8 mouse cellular contexts compared by ENCODE assay signal in genomic region chr4:150569135-150569833, GRCm38 (mm10).
DNase-seq lines count a peak whose midpoint lies in the region; ATAC-seq and TF ChIP-seq lines count a peak whose summit lies in the region.

No protein-coding gene starts in this region.

- H3K4me2 ChIP-seq in heart, embryonic 12.5 days = peak overlapping the region; percentile 87
- H3K4me2 ChIP-seq in kidney, embryonic 16.5 days (replicated peaks; ENCODE audit: low read depth, low read length) = peak overlapping the region; percentile 78
- peak overlapping the region; percentile 94 for H3K4me2 ChIP-seq in liver, embryonic 15.5 days
- H3K4me2 ChIP-seq in neural tube, embryonic 11.5 days (ENCODE audit: low read depth) = peak overlapping the region; percentile 87
- peak overlapping the region; percentile 83 for H3K4me2 ChIP-seq in stomach, embryonic 15.5 days

- no peaks in the 10 kb centered on the region for H3K27me3 ChIP-seq in erythroblast, embryonic 14.5 days (ENCODE audit: control insufficient read depth)
- H3K27me3 ChIP-seq in heart, embryonic 12.5 days (replicated peaks) = no peaks in the 10 kb centered on the region
- H3K27me3 ChIP-seq in kidney, embryonic 16.5 days (ENCODE audit: insufficient read depth, low read length) = no peaks in the 10 kb centered on the region
- H3K27me3 ChIP-seq in liver, embryonic 15.5 days = no peaks in the 10 kb centered on the region
- no peaks in the 10 kb centered on the region for H3K27me3 ChIP-seq in neural tube, embryonic 11.5 days (ENCODE audit: control insufficient read depth, insufficient read depth, low read length)
- no peaks in the 10 kb centered on the region for H3K27me3 ChIP-seq in stomach, embryonic 15.5 days (replicated peaks)

- peak; percentile 90 for ATAC-seq in heart, embryonic 12.5 days (ENCODE audit: insufficient number of reproducible peaks, low FRiP score)
- peak; percentile 90 for ATAC-seq in kidney, embryonic 16.5 days (ENCODE audit: low FRiP score, low TSS enrichment)
- ATAC-seq in liver, embryonic 15.5 days (ENCODE audit: insufficient read depth) = peak; percentile 86
- peak; percentile 88 for ATAC-seq in neural tube, embryonic 11.5 days (ENCODE audit: insufficient read depth, low FRiP score, low TSS enrichment)
- peak; percentile 84 for ATAC-seq in stomach, embryonic 15.5 days (ENCODE audit: insufficient read depth, low FRiP score, low read depth)

- DNase-seq in CD4-positive, CD25-positive, alpha-beta regulatory T cell, adult 2 months (ENCODE audit: low read depth, low spot score) = peak; percentile 71
- peak; percentile 75 for DNase-seq in brain, embryonic 14.5 days (ENCODE audit: low read depth)
- peak; percentile 84 for DNase-seq in neural tube, embryonic 11.5 days (ENCODE audit: low spot score)

- H3K27ac ChIP-seq in heart, embryonic 12.5 days (ENCODE audit: poor library complexity, severe bottlenecking) = peak overlapping the region; percentile 91
- peak overlapping the region; percentile 98 for H3K27ac ChIP-seq in kidney, embryonic 16.5 days (ENCODE audit: low read length)
- peak overlapping the region; percentile 91 for H3K27ac ChIP-seq in liver, embryonic 15.5 days (replicated peaks)
- peak overlapping the region; percentile 91 for H3K27ac ChIP-seq in neural tube, embryonic 11.5 days (ENCODE audit: low read depth, low read length)
- peak overlapping the region; percentile 96 for H3K27ac ChIP-seq in stomach, embryonic 15.5 days

- no peak for TF ChIP-seq CTCF in brain, embryonic 14.5 days (IDR thresholded peaks at IDR 0.05; ENCODE audit: borderline replicate concordance, extremely low read depth, insufficient read depth, insufficient read length)

- peaks cover 43% of the 10 kb centered on the region for H3K4me1 ChIP-seq in erythroblast, embryonic 14.5 days (ENCODE audit: control insufficient read depth)
- peaks cover 28% of the 10 kb centered on the region for H3K4me1 ChIP-seq in heart, embryonic 12.5 days (replicated peaks)
- H3K4me1 ChIP-seq in kidney, embryonic 16.5 days (ENCODE audit: insufficient read depth, low read length) = peaks cover 58% of the 10 kb centered on the region
- peaks cover 72% of the 10 kb centered on the region for H3K4me1 ChIP-seq in liver, embryonic 15.5 days (replicated peaks)
- H3K4me1 ChIP-seq in neural tube, embryonic 11.5 days (ENCODE audit: control insufficient read depth, insufficient read depth, low read length) = peaks cover 23% of the 10 kb centered on the region
- H3K4me1 ChIP-seq in stomach, embryonic 15.5 days = peaks cover 37% of the 10 kb centered on the region

- under 1% methylated on average over 69 of the region's 73 CpGs for WGBS in heart, embryonic 12.5 days
- WGBS in kidney, embryonic 16.5 days = under 1% methylated on average over 53 of the region's 73 CpGs
- under 1% methylated on average over 73 of the region's 73 CpGs for WGBS in liver, embryonic 15.5 days (ENCODE audit: insufficient replicate concordance)
- WGBS in neural tube, embryonic 11.5 days = under 1% methylated on average over 44 of the region's 73 CpGs
- WGBS in stomach, embryonic 15.5 days = under 1% methylated on average over 65 of the region's 73 CpGs

- H3K9ac ChIP-seq in heart, embryonic 12.5 days = peak overlapping the region; percentile 94
- peak overlapping the region; percentile 99 for H3K9ac ChIP-seq in kidney, embryonic 16.5 days (replicated peaks; ENCODE audit: low read length)
- H3K9ac ChIP-seq in liver, embryonic 15.5 days = peak overlapping the region; percentile 98
- peak overlapping the region; percentile 85 for H3K9ac ChIP-seq in neural tube, embryonic 11.5 days (ENCODE audit: low read length)
- H3K9ac ChIP-seq in stomach, embryonic 15.5 days = peak overlapping the region; percentile 95

- peaks cover 7% of the 10 kb centered on the region for H3K36me3 ChIP-seq in erythroblast, embryonic 14.5 days (ENCODE audit: control insufficient read depth)
- H3K36me3 ChIP-seq in heart, embryonic 12.5 days = peaks cover 11% of the 10 kb centered on the region
- H3K36me3 ChIP-seq in kidney, embryonic 16.5 days (ENCODE audit: insufficient read depth, low read length) = peaks cover 12% of the 10 kb centered on the region; the same call in 1 of the 2 replicates
- H3K36me3 ChIP-seq in liver, embryonic 15.5 days (replicated peaks) = 0 out of 2 replicates have a peak, but pooled peaks cover 6% of the 10 kb centered on the region
- peaks cover 2% of the 10 kb centered on the region; the same call in 1 of the 2 replicates for H3K36me3 ChIP-seq in neural tube, embryonic 11.5 days (ENCODE audit: control insufficient read depth, insufficient read depth, low read length)
- H3K36me3 ChIP-seq in stomach, embryonic 15.5 days = no peaks in the 10 kb centered on the region

- H3K4me3 ChIP-seq in erythroblast, embryonic 14.5 days (replicated peaks) = peak overlapping the region; percentile 91
- H3K4me3 ChIP-seq in heart, embryonic 12.5 days = peak overlapping the region; percentile 79
- H3K4me3 ChIP-seq in kidney, embryonic 16.5 days (ENCODE audit: low read length) = peak overlapping the region; percentile 95
- peak overlapping the region; percentile 95 for H3K4me3 ChIP-seq in liver, embryonic 15.5 days (replicated peaks)
- peak overlapping the region; percentile 56 for H3K4me3 ChIP-seq in neural tube, embryonic 11.5 days (ENCODE audit: low read depth, low read length)
- H3K4me3 ChIP-seq in stomach, embryonic 15.5 days (replicated peaks) = peak overlapping the region; percentile 84

- 0 out of 2 replicates have a peak, but pooled peaks have one; percentile 36 for TF ChIP-seq POLR2A in brain, embryonic 14.5 days (IDR thresholded peaks at IDR 0.05; ENCODE audit: borderline replicate concordance, extremely low read depth, insufficient read depth, insufficient read length, poor library complexity, severe bottlenecking)

- H3K9me3 ChIP-seq in erythroblast, embryonic 14.5 days (ENCODE audit: control insufficient read depth, low read length) = no peaks in the 10 kb centered on the region
- no peaks in the 10 kb centered on the region for H3K9me3 ChIP-seq in heart, embryonic 12.5 days (replicated peaks)
- no peaks in the 10 kb centered on the region for H3K9me3 ChIP-seq in kidney, embryonic 16.5 days (ENCODE audit: low read length)
- H3K9me3 ChIP-seq in liver, embryonic 15.5 days (replicated peaks) = no peaks in the 10 kb centered on the region
- no peaks in the 10 kb centered on the region for H3K9me3 ChIP-seq in neural tube, embryonic 11.5 days (ENCODE audit: control insufficient read depth, low read length)
- H3K9me3 ChIP-seq in stomach, embryonic 15.5 days = no peaks in the 10 kb centered on the region

Comparison
In these comparisons a context has a peak if more than half of its experiments do, and no peak if none do; other contexts are left out.
1. Peak in every context shown above with its lines: DNase-seq, ATAC-seq, H3K4me3 ChIP-seq and H3K27ac ChIP-seq.